Mouse (Mus musculus) bone marrow macrophage, adult 2 months (primary cell): ENCODE measurements around the gene Irgq. TPM values are rescaled to one million over a fixed set of nuclear protein-coding genes. Genes with fewer than 3 reads are reported as not detected.

Source experiments
- H3K27ac ChIP-seq: 2 replicates; pipeline ENCODE4 v1.5.1; 2012; ENCODE audit warnings: low read depth, low read length; ENCODE audit not compliant: insufficient read depth
- H3K4me1 ChIP-seq: 2 replicates; pipeline ENCODE4 v1.6.1; 2012; ENCODE audit warnings: low read length; ENCODE audit not compliant: control insufficient read depth, insufficient read depth
- H3K4me3 ChIP-seq: 2 replicates; pipeline ENCODE4 v1.5.1; 2012; ENCODE audit warnings: mild to moderate bottlenecking, low read length, moderate library complexity; ENCODE audit not compliant: insufficient read depth
- CTCF ChIP-seq: IDR thresholded peaks from 2 replicates; pipeline ENCODE4 v1.5.1; 2012; ENCODE audit warnings: low read depth, mild to moderate bottlenecking, low read length, moderate library complexity
- POLR2A ChIP-seq: IDR thresholded peaks from 2 replicates; pipeline ENCODE4 v1.6.1; 2012; ENCODE audit warnings: mild to moderate bottlenecking, low read depth, low read length, borderline replicate concordance
- polyA plus RNA-seq: library from polyadenylated mRNA; stranded (reverse); fragments of >200 nt; gene quantifications from 2 replicates; pipeline ENCODE4 v1.2.4, GENCODE M21; 2012; ENCODE audit not compliant: missing spikeins, insufficient read depth, insufficient read length

Irgq gene
- polyA plus RNA-seq, 1 experiment: 8.5 TPM

- Histone ChIP-seq H3K4me1 (peaks cover 5% of the 10 kb centered on the region), H3K27ac (no peak overlapping the region), H3K4me3 (no peak overlapping the region)
- no peak for TF ChIP-seq POLR2A
- TF ChIP-seq CTCF: no peak
Observed at GRCm38 (mm10) chr7:24539686-24540085, 9.2 kb downstream of the Irgq start.

GRCm38 (mm10) chr7:24544506-24544905 is 14.0 kb downstream of the Irgq start:
- H3K4me1 ChIP-seq: peaks cover 13% of the 10 kb centered on the region
- no peak overlapping the region for H3K4me3 ChIP-seq
- no peak overlapping the region for H3K27ac ChIP-seq
- no peak for TF ChIP-seq POLR2A
- TF ChIP-seq CTCF: no peak

- Histone ChIP-seq H3K27ac (peak within 1 kb of the TSS; percentile 64), H3K4me1 (peaks cover 15% of the 10 kb centered on the region), H3K4me3 (peak within 1 kb of the TSS; percentile 94)
- TF ChIP-seq POLR2A (no peak), CTCF (no peak)
Observed at GRCm38 (mm10) chr7:24546068-24546614, 15.7 kb downstream of the Irgq start, which contains the start of the genes Pinlyp and Xrcc1. Gene Pinlyp (minus strand): TSS chr7:24546118. Gene Xrcc1 (plus strand): TSS chr7:24546289.

- peak overlapping the region; percentile 64 for H3K27ac ChIP-seq
- TF ChIP-seq CTCF (no peak), POLR2A (no peak)
- H3K4me1 ChIP-seq: peaks cover 21% of the 10 kb centered on the region
- H3K4me3 ChIP-seq: peak overlapping the region; percentile 94
Observed at GRCm38 (mm10) chr7:24546634-24547389, 16.3 kb downstream of the Irgq start.

- Histone ChIP-seq H3K4me3 (peak overlapping the region; percentile 94), H3K27ac (no peak overlapping the region), H3K4me1 (peaks cover 29% of the 10 kb centered on the region)
- TF ChIP-seq CTCF (no peak), POLR2A (no peak)
Observed at GRCm38 (mm10) chr7:24547534-24548036, 17.1 kb downstream of the Irgq start.

- peaks cover 22% of the 10 kb centered on the region for H3K4me1 ChIP-seq
- peak overlapping the region; percentile 50 for H3K27ac ChIP-seq
- TF ChIP-seq CTCF (no peak), POLR2A (no peak)
- no peak overlapping the region for H3K4me3 ChIP-seq
Observed at GRCm38 (mm10) chr7:24551985-24552759, 21.7 kb downstream of the Irgq start.

- H3K4me3 ChIP-seq: no peak overlapping the region
- H3K4me1 ChIP-seq: peaks cover 17% of the 10 kb centered on the region
- no peak overlapping the region for H3K27ac ChIP-seq
- TF ChIP-seq POLR2A: no peak
- TF ChIP-seq CTCF: no peak
Observed at GRCm38 (mm10) chr7:24555786-24556185, 25.3 kb downstream of the Irgq start.

GRCm38 (mm10) chr7:24561450-24561849 is 31.0 kb downstream of the Irgq start:
- Histone ChIP-seq H3K4me3 (no peak overlapping the region), H3K27ac (no peak overlapping the region), H3K4me1 (no peaks in the 10 kb centered on the region)
- TF ChIP-seq POLR2A (no peak), CTCF (no peak)

GRCm38 (mm10) chr7:24563191-24563836 is 32.8 kb downstream of the Irgq start:
- no peak overlapping the region for H3K27ac ChIP-seq
- TF ChIP-seq POLR2A (no peak), CTCF (no peak)
- H3K4me3 ChIP-seq: no peak overlapping the region
- no peaks in the 10 kb centered on the region for H3K4me1 ChIP-seq
